Mouse (Mus musculus) lung, adult 2 months (tissue): ENCODE results near the gene Klhl29.

Experiments
- CTCF ChIP-seq: fragments of 200-500 bp; IDR thresholded peaks from 2 replicates; pipeline ENCODE4 v1.5.1; 2011; ENCODE audit warnings: mild to moderate bottlenecking, low read length, control low read depth; ENCODE audit not compliant: insufficient read depth
- POLR2A ChIP-seq: fragments of 200-500 bp; IDR thresholded peaks from 2 replicates; pipeline ENCODE4 v1.6.1; 2011; ENCODE audit warnings: low read depth, mild to moderate bottlenecking, control low read depth, low read length, borderline replicate concordance; ENCODE audit errors: extremely low read depth

DNA sequence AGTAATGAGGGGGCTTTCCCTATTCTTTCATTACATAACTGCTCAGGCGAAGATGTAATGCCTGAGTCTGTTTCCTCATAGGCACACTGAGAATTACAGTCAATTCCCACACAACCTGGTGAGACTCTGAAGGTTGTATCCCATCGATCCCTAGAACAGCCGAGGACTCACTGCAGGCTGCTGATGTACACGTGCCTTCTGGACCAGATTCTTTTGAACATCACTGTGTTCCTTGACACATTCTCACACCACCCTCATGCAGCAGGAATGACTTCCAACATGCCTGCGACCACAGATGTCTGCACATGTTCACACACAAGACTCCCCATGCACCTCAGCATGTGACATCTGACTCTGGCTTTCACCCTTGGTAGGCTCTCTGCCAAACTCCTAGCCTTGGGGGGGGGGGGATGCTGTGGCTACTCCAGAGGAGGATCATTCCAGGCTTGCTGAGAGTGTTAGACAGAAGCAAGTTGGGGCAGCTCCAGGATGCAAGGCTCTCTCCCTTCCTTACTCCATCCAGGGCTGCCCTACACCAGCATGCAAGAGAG lies 217.5 kb downstream of the Klhl29 start:
- TF ChIP-seq POLR2A = no peak
- TF ChIP-seq CTCF = no peak
